Mouse (Mus musculus): ENCODE measurements around the gene Dnaja4.
"Not testable (repeated sequence)": the region's sequence is repeated elsewhere in the genome, so short reads cannot be mapped to it uniquely, and the experiment has no call there.

Dnaja4 gene

GRCm38 (mm10) chr9:54698318-54699086 lies at the start of gene Dnaja4:
Gene Dnaja4, plus strand, starts transcription at chr9:54698873.
- peak; percentile 85 for DNase-seq (ENCODE audit: low spot score)

- DNase-seq (ENCODE audit: low spot score), result no peak
These were observed 49.3 kb upstream of the Dnaja4 start for GRCm38 (mm10) chr9:54649360-54649759.

- DNase-seq (ENCODE audit: low spot score), result no peak
These were observed 45.9 kb upstream of the Dnaja4 start for GRCm38 (mm10) chr9:54652778-54653177.

DNA sequence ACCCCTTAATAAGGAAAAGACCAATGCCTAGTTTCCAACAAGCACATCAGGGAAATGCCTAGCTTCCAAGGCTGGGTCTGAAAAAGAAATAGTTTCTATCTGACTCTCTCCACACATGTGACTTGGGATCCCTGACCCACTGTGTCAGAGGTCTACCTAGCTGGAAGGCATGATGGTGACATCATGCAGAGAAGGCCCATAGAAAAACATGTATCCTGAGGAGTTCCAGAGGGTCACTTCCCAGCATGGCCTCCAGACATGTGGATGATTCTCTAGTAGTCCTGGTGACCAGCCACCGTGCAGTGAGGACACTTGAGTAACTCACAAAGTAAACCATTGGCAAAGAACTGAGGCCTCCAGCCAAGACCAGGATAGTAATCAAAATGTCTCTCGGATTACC lies 42.8 kb upstream of the Dnaja4 start:
- no peak for DNase-seq (ENCODE audit: low spot score)

- no peak for DNase-seq (ENCODE audit: low spot score)
These were observed 42.3 kb upstream of the Dnaja4 start for GRCm38 (mm10) chr9:54656402-54656801.

- no peak for DNase-seq (ENCODE audit: low spot score)
These were observed 39.9 kb upstream of the Dnaja4 start for GRCm38 (mm10) chr9:54658773-54659172.

GRCm38 (mm10) chr9:54661605-54662377 lies 36.9 kb upstream of the Dnaja4 start, which contains the start of gene Acsbg1:
Gene Acsbg1, minus strand, starts transcription at chr9:54661870.
- no peak for DNase-seq (ENCODE audit: low spot score)

GRCm38 (mm10) chr9:54664358-54664757 lies 34.3 kb upstream of the Dnaja4 start:
- no peak for DNase-seq (ENCODE audit: low spot score)

DNA sequence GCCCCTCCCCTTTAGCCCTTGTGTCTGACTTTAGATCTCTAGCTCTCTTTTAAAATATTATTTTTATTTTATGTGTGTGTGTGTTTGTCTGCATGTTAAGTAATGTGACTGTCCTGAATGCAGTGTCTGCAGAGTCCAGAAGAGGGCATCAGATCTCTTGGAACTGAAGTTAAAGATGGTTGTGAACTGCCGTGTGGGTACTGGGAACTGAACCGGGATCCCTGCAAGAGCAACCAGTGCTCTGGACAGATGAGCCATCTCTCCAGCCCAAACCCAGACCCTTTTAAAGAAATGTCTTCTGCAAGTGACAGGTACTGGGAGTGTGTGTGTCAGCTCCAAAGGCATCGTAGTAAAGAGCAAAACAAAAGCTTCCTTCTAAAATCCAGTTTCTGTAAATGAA lies 32.6 kb upstream of the Dnaja4 start:
- DNase-seq (ENCODE audit: low spot score), result no peak

DNA sequence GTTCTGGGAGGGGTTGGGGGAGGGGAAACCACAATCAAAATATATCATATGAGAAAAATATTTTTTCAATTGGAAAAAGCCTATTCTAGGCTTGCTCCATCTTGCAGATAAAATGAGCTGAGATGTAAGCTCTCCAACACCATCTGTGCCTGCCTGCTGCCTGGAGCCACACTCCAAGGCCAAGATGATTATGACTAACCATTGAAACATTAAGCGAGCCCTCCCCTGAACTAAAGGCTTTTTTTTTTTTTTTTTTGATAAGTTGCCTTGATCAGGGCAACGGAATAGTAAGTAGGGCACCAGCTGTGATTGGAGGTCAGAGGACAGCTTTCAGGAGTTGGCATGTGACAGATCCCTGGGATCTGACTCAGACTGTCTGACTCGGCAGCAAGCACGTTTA lies 30.2 kb upstream of the Dnaja4 start:
- DNase-seq (ENCODE audit: low spot score), result no peak

DNA sequence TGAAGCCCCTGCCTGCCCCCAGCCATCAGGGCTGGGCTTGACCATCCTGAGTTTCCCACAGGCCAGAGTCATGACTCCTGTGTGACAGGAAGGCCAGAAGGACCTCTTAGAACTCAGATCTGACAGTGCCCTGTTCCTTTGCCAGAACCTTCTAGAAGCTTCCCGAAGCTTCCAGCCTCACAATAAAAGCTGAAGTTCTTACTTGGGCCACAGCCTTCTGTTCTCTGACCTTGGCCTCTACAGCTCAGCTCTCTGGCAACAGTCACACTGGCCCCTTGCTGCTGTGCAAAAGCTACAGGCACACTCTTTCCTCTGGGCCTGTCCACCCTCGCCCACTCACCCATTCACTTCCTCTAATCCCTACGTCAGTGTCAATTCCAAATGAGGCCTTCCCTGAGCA lies 26.7 kb upstream of the Dnaja4 start:
- DNase-seq (ENCODE audit: low spot score), result no peak

DNA sequence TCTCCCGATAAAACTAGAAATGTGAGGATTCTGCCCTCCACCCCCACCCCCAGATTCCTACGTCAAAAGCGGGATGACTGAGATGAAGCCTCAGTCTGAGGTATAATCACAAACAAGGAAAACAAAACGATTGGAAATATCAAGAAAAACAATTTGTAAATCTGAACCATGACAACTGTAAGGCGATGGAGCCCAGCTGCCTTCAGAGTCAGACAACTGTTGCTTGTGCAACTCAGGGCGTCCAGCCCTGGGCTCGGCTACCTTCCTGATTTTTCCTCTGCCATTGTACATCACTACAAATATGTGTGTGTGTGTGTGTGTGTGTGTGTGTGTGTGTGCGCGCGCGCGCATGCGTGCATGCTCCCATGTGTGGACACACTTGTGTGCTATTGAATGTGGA lies 24.8 kb upstream of the Dnaja4 start:
- no peak for DNase-seq (ENCODE audit: low spot score)

GRCm38 (mm10) chr9:54676531-54676986 lies 22.1 kb upstream of the Dnaja4 start:
- peak; percentile 51 for DNase-seq (ENCODE audit: low spot score)

- DNase-seq (ENCODE audit: low spot score), result no peak
These were observed 15.8 kb upstream of the Dnaja4 start for GRCm38 (mm10) chr9:54682846-54683245.

GRCm38 (mm10) chr9:54683814-54684605 lies 14.7 kb upstream of the Dnaja4 start:
- no peak for DNase-seq (ENCODE audit: low spot score)

- DNase-seq (ENCODE audit: low spot score), result no peak
These were observed 11.1 kb upstream of the Dnaja4 start for GRCm38 (mm10) chr9:54687246-54688236.

- no peak for DNase-seq (ENCODE audit: low spot score)
These were observed 9.2 kb upstream of the Dnaja4 start for GRCm38 (mm10) chr9:54689446-54689845.

GRCm38 (mm10) chr9:54690697-54691096 lies 8.0 kb upstream of the Dnaja4 start:
- DNase-seq (ENCODE audit: low spot score), result not testable (repeated sequence)

- DNase-seq (ENCODE audit: low spot score), result not testable (repeated sequence)
These were observed 7.3 kb upstream of the Dnaja4 start for GRCm38 (mm10) chr9:54691241-54691805.

- DNase-seq (ENCODE audit: low spot score), result no peak
These were observed 343 bp downstream of the Dnaja4 start for GRCm38 (mm10) chr9:54699087-54699344.
